Mouse (Mus musculus) frontal cortex, postnatal 36 days (tissue): ENCODE data around the gene Bicral.

Experiments
- DNase-seq, 2 experiments: peaks; one replicate each; pipeline ENCODE4 v3.0.0; 2022; ENCODE audit warnings: low spot score in 2 of 2

The Bicral gene

DNA sequence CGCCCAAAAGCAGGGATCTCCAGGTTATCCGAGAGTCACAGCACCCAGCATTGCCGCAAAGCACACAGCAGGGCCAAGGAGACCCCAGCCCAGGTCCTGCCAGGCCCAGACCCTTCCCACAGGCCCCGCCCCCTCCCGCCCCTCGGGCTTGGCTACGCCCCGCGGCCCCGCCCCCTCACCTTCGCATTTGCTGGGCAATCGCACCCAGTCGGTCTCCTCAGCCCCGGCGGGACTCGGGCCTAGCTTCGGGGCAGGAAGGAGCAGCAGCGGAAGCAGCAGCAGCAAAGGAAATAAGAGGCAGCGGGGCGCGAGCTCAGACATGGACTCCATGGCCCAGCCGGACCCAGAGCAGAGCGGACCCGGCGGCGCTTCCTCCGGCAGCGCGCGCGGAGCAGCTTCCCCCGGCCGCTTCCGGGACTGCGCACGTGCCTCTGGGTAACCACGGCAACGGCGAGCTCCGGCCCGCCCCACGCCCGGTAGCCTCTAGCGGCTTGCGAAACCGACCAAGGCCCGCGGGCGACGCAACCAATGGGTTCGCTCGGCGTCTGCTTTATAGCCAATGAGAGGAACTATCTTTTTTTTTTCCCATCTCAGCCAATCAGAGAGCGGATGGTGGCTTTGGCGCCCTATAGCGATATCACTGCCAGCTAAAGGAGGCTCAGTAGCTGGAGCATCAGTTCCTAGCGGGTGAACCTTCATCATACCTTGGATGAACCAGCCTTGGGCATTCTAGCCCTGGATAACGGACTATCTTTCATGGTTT lies 106.3 kb downstream of the Bicral start, which contains the start of gene Cnpy3:
Gene Cnpy3 (minus strand): TSS at position 421 of the 763 bp plus-strand sequence.
- DNase-seq = peak; percentile 96 to 98

DNA sequence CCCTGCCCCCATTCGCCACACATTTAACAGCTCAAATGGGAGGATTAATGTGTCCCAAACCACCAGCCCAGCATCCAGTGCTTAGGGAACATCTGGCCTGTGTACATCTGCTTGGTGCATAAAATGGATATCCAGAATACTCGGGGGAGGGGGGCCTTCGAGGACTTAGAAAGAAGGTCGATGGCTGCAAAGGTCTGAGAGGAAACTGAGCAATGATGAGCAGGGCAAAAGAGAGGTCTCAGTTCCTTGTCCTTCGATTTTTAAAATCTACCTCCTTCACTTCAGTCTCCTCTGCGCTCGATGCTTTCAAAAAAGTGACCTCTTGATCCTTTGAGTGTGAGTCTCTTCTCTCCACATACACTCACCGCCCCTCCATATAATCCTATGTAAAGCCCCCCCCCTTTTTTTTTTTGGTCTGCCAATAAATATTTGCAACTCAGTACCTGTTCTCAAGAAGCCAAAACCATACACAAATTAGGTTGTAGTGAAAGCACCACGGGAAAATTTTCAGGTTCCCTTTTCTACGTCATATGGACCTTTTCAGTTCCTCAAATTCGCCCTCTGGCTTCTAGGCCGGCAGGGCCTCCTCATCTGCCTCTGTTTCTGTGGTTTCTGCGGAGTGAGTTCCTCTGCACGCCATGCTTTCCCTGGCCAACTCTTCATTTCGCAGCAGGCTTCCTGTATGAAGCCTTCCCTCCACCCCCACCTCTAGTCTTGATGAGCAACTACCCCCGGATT lies 107.1 kb downstream of the Bicral start:
- no peak for DNase-seq

DNA sequence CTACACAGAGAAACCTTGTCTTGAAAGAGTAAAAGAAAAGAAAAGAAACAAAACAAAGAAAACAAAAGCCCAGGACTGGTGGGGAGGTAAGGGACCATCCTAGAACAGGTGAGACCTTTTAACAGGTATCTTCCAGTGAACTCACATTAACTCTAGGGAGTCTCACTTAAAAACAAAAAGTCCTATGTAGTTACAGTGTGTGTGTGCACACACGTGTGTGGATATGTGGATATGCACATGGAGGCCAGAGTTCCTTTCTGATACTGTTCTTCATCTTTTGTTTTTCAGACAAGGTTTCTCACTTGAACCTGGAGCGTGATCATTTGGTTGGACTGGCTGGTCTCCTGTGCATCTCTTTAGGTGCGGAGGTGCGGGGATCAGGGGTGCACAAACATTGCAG lies 107.7 kb downstream of the Bicral start:
- DNase-seq = no peak

DNA sequence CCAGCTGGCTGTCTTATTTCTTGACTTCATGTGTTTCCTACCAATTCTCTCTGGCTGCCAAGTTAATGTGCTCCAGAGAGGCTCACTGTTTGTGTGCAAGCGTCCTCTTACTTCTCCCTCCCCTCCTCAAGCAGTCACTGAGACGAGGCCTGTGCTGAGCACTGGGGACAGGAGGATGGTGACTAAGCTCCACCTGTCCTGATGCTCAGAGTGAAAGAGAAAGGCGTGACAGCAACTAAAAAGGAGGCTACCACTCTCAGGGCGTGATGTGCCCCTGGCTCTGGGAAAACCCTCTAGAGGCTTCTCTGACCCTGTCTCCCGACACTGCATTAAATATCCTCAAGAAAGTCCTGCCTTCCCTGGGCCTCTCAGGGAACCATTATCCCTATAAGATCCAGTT lies 109.0 kb downstream of the Bicral start:
- DNase-seq = no peak
